Mouse (Mus musculus) embryonic facial prominence, embryonic 10.5 days (tissue): ENCODE measurements at regions not wholly inside any gene's neighbourhood (a gene's known extent, or its start where the extent isn't known, plus 50 kb on each side); places are given as distances from the start of the nearest gene placed in this dataset.

Experiments used
- DNase-seq: peaks from one replicate; pipeline ENCODE4 v3.0.0-alpha.2; 2017; ENCODE audit warnings: low spot score
- H3K27ac ChIP-seq: fragments of 300-500 bp; sonication (generic); replicated peaks from 2 replicates; pipeline ENCODE4 v1.5.1; 2016; ENCODE audit warnings: mild to moderate bottlenecking
- H3K27me3 ChIP-seq: fragments of 300-500 bp; sonication (generic); replicated peaks from 2 replicates; pipeline ENCODE4 v1.6.1; 2016; ENCODE audit warnings: low read depth, mild to moderate bottlenecking; ENCODE audit not compliant: poor library complexity, severe bottlenecking
- H3K36me3 ChIP-seq: fragments of 300-500 bp; sonication (generic); replicated peaks from 2 replicates; pipeline ENCODE4 v1.6.1; 2016; ENCODE audit warnings: mild to moderate bottlenecking, moderate library complexity
- H3K4me1 ChIP-seq: fragments of 300-500 bp; sonication (generic); 2 replicates; pipeline ENCODE4 v1.6.1; 2016
- H3K4me3 ChIP-seq: fragments of 300-500 bp; sonication (generic); 2 replicates; pipeline ENCODE4 v1.5.1; 2016; ENCODE audit warnings: mild to moderate bottlenecking, moderate library complexity
- H3K9me3 ChIP-seq: fragments of 300-500 bp; sonication (generic); 2 replicates; pipeline ENCODE4 v1.6.1; 2016; ENCODE audit warnings: mild to moderate bottlenecking
- WGBS: fragments of 180-500 bp; shearing (Covaris S2); methylation state at CpG from one replicate; pipeline ENCODE4 v1.1.7; 2016; 5-methylcytosine and 5-hydroxymethylcytosine counted together

- H3K27me3 ChIP-seq: 0 out of 2 replicates have a peak, but pooled peaks cover 11% of the 10 kb centered on the region
- H3K27ac ChIP-seq: no peak overlapping the region
- WGBS: 82% methylated on average over 15 of the region's 15 CpGs
Measured at GRCm38 (mm10) chr15:88469508-88470455, 130.3 kb upstream of the Zdhhc25 start.

DNA sequence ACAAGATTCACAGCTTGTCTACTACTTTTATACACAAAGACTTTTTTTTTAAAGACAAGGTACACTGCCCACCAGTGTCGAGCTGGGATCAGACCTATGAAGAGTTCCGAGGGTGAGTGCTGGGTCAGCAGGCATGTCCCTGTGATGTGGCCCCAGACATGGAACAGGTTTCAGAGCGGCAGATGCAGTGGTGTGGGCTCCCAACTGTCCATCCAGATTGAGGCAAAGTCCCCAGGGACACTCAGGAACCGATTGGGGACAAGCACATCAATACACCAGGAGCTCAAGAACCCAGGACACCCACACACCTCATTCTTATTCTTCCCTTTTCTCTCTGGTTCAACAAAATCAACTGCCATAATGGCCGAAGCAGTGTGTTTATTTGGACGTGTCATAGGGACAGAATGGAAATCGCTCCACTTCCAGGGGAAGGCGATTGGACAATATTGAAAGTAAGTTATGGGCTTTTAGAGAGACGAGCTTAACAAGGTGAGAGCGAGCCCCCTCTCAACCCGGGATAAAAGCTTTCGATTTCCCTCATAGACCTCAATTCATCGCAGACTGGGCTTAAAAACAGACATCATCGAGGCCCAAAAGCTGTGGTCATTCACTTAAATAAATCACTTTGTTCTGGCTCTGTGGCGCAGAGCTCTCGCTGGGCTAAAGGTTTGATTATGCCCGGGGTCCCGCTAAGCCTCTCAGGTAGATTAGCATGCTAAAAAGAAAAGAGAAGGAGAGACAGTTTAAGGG is 127.6 kb upstream of the Zdhhc25 start:
- no peak overlapping the region for H3K27ac ChIP-seq
- DNase-seq: no peak
- no peak overlapping the region for H3K4me3 ChIP-seq
- peaks cover 9% of the 10 kb centered on the region for H3K4me1 ChIP-seq
- H3K36me3 ChIP-seq: no peaks in the 10 kb centered on the region
- WGBS: 69% methylated on average over 18 of the region's 18 CpGs
- H3K9me3 ChIP-seq: no peaks in the 10 kb centered on the region
- 0 out of 2 replicates have a peak, but pooled peaks cover 6% of the 10 kb centered on the region for H3K27me3 ChIP-seq

More at GRCm38 (mm10) chr15:88469508-88470455, 130.3 kb upstream of the Zdhhc25 start:
- H3K4me1 ChIP-seq: peaks cover 9% of the 10 kb centered on the region
- no peaks in the 10 kb centered on the region for H3K36me3 ChIP-seq
- no peak for DNase-seq
- no peaks in the 10 kb centered on the region for H3K9me3 ChIP-seq
- H3K4me3 ChIP-seq: no peak overlapping the region

DNA sequence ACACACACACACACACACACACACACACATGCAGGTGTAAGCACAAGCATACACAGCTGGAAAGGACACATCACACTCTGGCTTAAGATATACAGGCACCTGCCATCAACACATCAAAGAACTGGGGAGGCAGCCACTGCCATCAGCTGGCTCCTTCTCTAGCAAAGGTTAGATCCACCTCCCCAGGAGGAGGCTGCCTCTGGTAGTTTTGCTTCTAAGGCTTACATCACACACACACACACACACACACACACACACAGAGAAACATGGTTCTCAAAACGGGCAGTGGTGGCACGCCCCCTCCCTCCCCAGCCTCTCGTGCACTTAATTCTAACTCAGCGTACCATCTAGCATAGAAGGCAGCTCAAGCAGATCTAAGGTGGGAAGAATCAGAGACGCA is 126.9 kb upstream of the Zdhhc25 start:
- WGBS: 64% methylated on average over 5 of the region's 5 CpGs
- Histone ChIP-seq H3K4me1 (peaks cover 5% of the 10 kb centered on the region; the same call in 1 of the 2 replicates), H3K36me3 (no peaks in the 10 kb centered on the region), H3K9me3 (no peaks in the 10 kb centered on the region), H3K27me3 (0 out of 2 replicates have a peak, but pooled peaks cover 6% of the 10 kb centered on the region), H3K27ac (no peak overlapping the region), H3K4me3 (no peak overlapping the region)
- no peak for DNase-seq

DNA sequence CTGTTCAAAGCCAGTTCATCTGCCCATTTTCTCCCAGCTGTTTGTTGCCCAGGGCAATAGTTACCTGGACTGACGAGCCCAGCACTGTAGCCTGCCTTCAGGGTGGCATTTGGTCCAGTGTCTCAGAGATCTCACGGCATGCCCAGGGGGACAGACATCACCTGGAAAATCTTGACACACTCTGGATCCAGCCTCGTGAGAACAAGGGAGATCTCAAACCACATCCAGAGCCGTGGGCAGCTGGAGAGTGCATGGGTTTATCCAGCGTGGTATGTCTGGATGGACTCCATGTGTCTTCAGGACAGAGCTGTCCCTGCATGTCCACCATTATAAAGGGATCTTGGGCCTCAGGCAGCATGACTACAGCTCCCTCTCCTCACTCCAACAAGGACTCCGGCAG is 116.6 kb upstream of the Zdhhc25 start:
- no peaks in the 10 kb centered on the region for H3K4me1 ChIP-seq
- WGBS: 79% methylated on average over 6 of the region's 6 CpGs
- DNase-seq: no peak

GRCm38 (mm10) chr15:88489715-88490114 is 110.4 kb upstream of the Zdhhc25 start:
- Histone ChIP-seq H3K9me3 (no peaks in the 10 kb centered on the region), H3K4me1 (peaks cover 8% of the 10 kb centered on the region; the same call in 1 of the 2 replicates), H3K27ac (no peak overlapping the region), H3K36me3 (no peaks in the 10 kb centered on the region), H3K4me3 (no peak overlapping the region), H3K27me3 (no peaks in the 10 kb centered on the region)
- DNase-seq: no peak
- WGBS: 91% methylated on average over 7 of the region's 7 CpGs

More for the DNA sequence above, 116.6 kb upstream of the Zdhhc25 start:
- no peak overlapping the region for H3K27ac ChIP-seq
- no peak overlapping the region for H3K4me3 ChIP-seq
- no peaks in the 10 kb centered on the region for H3K36me3 ChIP-seq
- H3K9me3 ChIP-seq: no peaks in the 10 kb centered on the region
- H3K27me3 ChIP-seq: no peaks in the 10 kb centered on the region

GRCm38 (mm10) chr15:88490316-88491090 is 109.6 kb upstream of the Zdhhc25 start:
- H3K4me3 ChIP-seq: no peak overlapping the region
- WGBS: 56% methylated on average over 12 of the region's 12 CpGs
- H3K4me1 ChIP-seq: peaks cover 8% of the 10 kb centered on the region; the same call in 1 of the 2 replicates
- no peaks in the 10 kb centered on the region for H3K27me3 ChIP-seq
- no peak overlapping the region for H3K27ac ChIP-seq
- no peaks in the 10 kb centered on the region for H3K36me3 ChIP-seq
- no peak for DNase-seq
- no peaks in the 10 kb centered on the region for H3K9me3 ChIP-seq

DNA sequence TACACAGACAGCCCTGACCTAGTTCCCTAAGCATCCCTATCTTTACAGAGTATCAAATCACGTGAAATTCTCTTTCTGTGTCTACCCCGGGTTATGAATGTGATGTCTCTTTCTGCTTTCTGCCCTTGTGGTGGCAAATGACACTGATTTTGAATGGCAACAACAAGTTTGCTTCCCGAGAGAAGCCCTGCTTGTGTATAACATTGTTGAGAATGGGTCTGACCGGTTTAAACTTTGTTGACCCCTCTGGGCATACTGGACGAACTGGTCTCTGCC is 109.1 kb upstream of the Zdhhc25 start:
- Histone ChIP-seq H3K27me3 (no peaks in the 10 kb centered on the region), H3K4me3 (no peak overlapping the region), H3K36me3 (no peaks in the 10 kb centered on the region), H3K27ac (no peak overlapping the region), H3K9me3 (no peaks in the 10 kb centered on the region), H3K4me1 (peaks cover 8% of the 10 kb centered on the region; the same call in 1 of the 2 replicates)
- no peak for DNase-seq
- 55% methylated on average over 5 of the region's 5 CpGs for WGBS

DNA sequence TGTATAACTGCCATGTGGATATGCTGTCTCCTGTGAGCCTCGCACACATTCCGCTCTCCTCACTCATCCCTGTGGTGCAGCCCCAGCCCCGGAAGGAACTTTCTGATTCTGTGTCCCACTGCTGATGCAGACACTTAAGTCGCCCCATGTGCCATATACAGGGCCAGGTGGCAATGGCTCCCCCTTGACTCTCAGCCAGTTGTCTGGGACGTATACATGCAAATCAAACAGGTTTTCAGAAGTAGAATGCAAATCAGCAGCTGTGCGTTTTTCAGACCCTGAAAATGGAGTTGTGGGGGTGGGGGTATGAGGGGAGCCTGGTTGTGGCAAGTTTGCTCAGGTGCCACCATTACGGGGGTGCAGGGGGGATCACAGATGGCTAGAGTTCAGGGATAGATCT is 102.1 kb upstream of the Zdhhc25 start:
- Histone ChIP-seq H3K27ac (no peak overlapping the region), H3K4me3 (no peak overlapping the region), H3K9me3 (no peaks in the 10 kb centered on the region), H3K27me3 (no peaks in the 10 kb centered on the region), H3K36me3 (no peaks in the 10 kb centered on the region), H3K4me1 (no peaks in the 10 kb centered on the region)
- 87% methylated on average over 7 of the region's 7 CpGs for WGBS
- no peak for DNase-seq

DNA sequence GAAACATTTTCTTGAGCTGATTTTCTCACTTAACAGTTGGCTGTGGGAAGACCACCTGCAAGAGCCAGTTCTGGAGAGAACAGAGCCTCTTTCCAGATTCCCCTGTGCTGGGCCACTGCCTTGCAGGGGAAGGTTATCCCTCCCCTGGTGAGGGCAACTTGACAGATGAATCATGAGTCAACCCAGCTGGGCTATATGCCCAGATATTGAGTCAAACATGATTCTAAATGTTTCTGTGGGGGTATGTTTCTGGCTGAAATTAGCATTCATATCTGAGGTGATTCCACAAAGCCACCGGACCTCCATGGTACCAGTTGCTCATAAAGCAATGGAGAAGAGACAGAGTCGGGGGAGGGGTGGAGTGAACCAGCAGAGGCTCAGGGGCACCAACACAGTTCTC is 97.8 kb upstream of the Zdhhc25 start:
- Histone ChIP-seq H3K4me1 (peaks cover 7% of the 10 kb centered on the region; the same call in 1 of the 2 replicates), H3K9me3 (no peaks in the 10 kb centered on the region), H3K36me3 (no peaks in the 10 kb centered on the region), H3K27ac (no peak overlapping the region), H3K4me3 (no peak overlapping the region), H3K27me3 (no peaks in the 10 kb centered on the region)
- WGBS: 91% methylated on average over 2 of the region's 2 CpGs
- DNase-seq: no peak

DNA sequence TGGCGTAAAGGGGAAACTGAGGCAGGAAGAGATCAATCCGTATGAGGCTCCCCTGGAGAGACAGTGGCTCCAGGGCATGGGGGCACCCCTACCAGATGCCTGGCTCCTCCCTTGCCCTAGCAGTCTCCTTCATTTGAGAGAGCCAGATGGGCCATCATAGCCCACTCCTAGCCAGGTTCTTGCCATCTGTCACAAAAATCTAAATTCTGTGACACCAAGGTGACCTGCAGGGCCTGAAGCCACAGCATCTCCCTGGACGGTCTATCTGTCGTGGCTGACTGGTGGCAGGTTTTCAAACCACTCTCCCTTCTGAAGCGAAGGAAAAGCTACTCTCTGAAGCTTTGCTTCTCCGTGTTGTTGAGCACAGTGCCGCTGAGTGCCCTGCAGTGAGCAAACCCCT is 96.2 kb upstream of the Zdhhc25 start:
- 78% methylated on average over 7 of the region's 7 CpGs for WGBS
- Histone ChIP-seq H3K27me3 (no peaks in the 10 kb centered on the region), H3K4me1 (peaks cover 15% of the 10 kb centered on the region), H3K4me3 (no peak overlapping the region), H3K9me3 (no peaks in the 10 kb centered on the region), H3K27ac (no peak overlapping the region), H3K36me3 (no peaks in the 10 kb centered on the region)
- no peak for DNase-seq

- Histone ChIP-seq H3K27ac (no peak overlapping the region), H3K4me1 (peaks cover 15% of the 10 kb centered on the region), H3K36me3 (no peaks in the 10 kb centered on the region), H3K27me3 (no peaks in the 10 kb centered on the region), H3K4me3 (no peak overlapping the region), H3K9me3 (no peaks in the 10 kb centered on the region)
- no peak for DNase-seq
- WGBS: 55% methylated on average over 13 of the region's 13 CpGs
Measured at GRCm38 (mm10) chr15:88505491-88506119, 94.5 kb upstream of the Zdhhc25 start.

DNA sequence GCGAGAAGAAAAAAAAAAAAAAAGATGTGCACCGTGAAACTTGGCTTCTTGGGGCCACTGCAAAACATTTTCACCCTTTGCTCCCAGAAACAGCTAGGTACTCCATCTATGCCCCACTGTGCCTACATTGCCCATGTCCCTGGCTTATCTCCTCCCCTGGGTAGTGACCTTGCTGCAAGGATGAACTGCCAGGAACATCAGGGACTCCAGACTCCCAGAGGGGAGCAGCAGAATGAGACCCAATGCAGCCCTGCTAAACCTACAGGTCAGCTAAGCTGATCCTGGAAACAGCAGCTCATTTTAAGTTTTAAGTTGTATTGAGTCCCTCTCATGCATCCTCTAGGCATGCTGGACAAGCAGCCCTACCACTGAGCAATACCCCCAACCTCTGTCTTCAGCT is 92.2 kb upstream of the Zdhhc25 start:
- 36% methylated on average over 2 of the region's 2 CpGs for WGBS
- DNase-seq: no peak
- Histone ChIP-seq H3K27me3 (no peaks in the 10 kb centered on the region), H3K36me3 (no peaks in the 10 kb centered on the region), H3K9me3 (no peaks in the 10 kb centered on the region), H3K4me3 (no peak overlapping the region), H3K4me1 (peaks cover 15% of the 10 kb centered on the region), H3K27ac (no peak overlapping the region)
